Mouse (Mus musculus) mesoderm, embryonic 11.5 days (tissue): Measurements from ENCODE around the gene Chst14.

Experiments
- DNase-seq: peaks from one replicate; pipeline ENCODE4 v3.0.0-alpha.2; 2012; ENCODE audit warnings: low read depth, low spot score

Gene Chst14

GRCm38 (mm10) chr2:118905433-118906117, 20.7 kb upstream of the Chst14 start:
- DNase-seq, result no peak

GRCm38 (mm10) chr2:118906118-118906492, 20.2 kb upstream of the Chst14 start:
- no peak for DNase-seq

- DNase-seq, result no peak
Measured at GRCm38 (mm10) chr2:118907781-118908180, 18.5 kb upstream of the Chst14 start.

GRCm38 (mm10) chr2:118909151-118909550, 17.1 kb upstream of the Chst14 start:
- no peak for DNase-seq

- no peak for DNase-seq
Measured at GRCm38 (mm10) chr2:118910605-118911278, 15.6 kb upstream of the Chst14 start.

- no peak for DNase-seq
Measured at GRCm38 (mm10) chr2:118912706-118913105, 13.6 kb upstream of the Chst14 start.

- DNase-seq, result no peak
Measured at GRCm38 (mm10) chr2:118913551-118914276, 12.6 kb upstream of the Chst14 start.

- DNase-seq, result no peak
Measured at GRCm38 (mm10) chr2:118914685-118915084, 11.6 kb upstream of the Chst14 start.

- DNase-seq, result no peak
Measured at GRCm38 (mm10) chr2:118916436-118916835, 9.9 kb upstream of the Chst14 start.

GRCm38 (mm10) chr2:118918543-118918942, 7.8 kb upstream of the Chst14 start:
- no peak for DNase-seq

GRCm38 (mm10) chr2:118920428-118920827, 5.9 kb upstream of the Chst14 start:
- no peak for DNase-seq

- DNase-seq, result no peak
Measured at GRCm38 (mm10) chr2:118925952-118926351, 344 bp upstream of the Chst14 start.

GRCm38 (mm10) chr2:118926998-118927739, 873 bp downstream of the Chst14 start:
- DNase-seq, result peak; percentile 17

- no peak for DNase-seq
Measured at GRCm38 (mm10) chr2:118941341-118941740, 15.0 kb downstream of the Chst14 start.

- DNase-seq, result no peak
Measured at GRCm38 (mm10) chr2:118943232-118943631, 16.9 kb downstream of the Chst14 start.

- DNase-seq, result no peak
Measured at GRCm38 (mm10) chr2:118948818-118949217, 22.5 kb downstream of the Chst14 start.

- DNase-seq, result no peak
Measured at GRCm38 (mm10) chr2:118949699-118950098, 23.4 kb downstream of the Chst14 start.

- DNase-seq, result no peak
Measured at GRCm38 (mm10) chr2:118956497-118956896, 30.2 kb downstream of the Chst14 start.

- DNase-seq, result no peak
Measured at GRCm38 (mm10) chr2:118959644-118960043, 33.3 kb downstream of the Chst14 start.

GRCm38 (mm10) chr2:118960413-118960812, 34.1 kb downstream of the Chst14 start:
- no peak for DNase-seq

- DNase-seq, result no peak
Measured at GRCm38 (mm10) chr2:118961546-118961945, 35.2 kb downstream of the Chst14 start.
